Mouse (Mus musculus) megakaryocyte, adult 5-6 weeks (primary cell): ENCODE measurements at regions not wholly inside any gene's neighbourhood (a gene's known extent, or its start where the extent isn't known, plus 50 kb on each side); places are given as distances from the start of the nearest gene placed in this dataset.
"Not testable (repeated sequence)": the region's sequence is repeated elsewhere in the genome, so short reads cannot be mapped to it uniquely, and the experiment has no call there.

Source experiments
- ATAC-seq: 2 replicates; pipeline ENCODE4 v1.8.0; 2016; ENCODE audit warnings: mild to moderate bottlenecking, inconsistent platforms; ENCODE audit not compliant: poor library complexity, severe bottlenecking

- no peak for ATAC-seq
Observed at GRCm38 (mm10) chr6:22523582-22524234, 167.7 kb upstream of the Fam3c start.

GRCm38 (mm10) chr6:22506871-22507270, 150.8 kb upstream of the Fam3c start:
- no peak for ATAC-seq

GRCm38 (mm10) chr6:22497306-22497705, 141.3 kb upstream of the Fam3c start:
- ATAC-seq, result no peak

- ATAC-seq, result no peak
Observed at GRCm38 (mm10) chr6:22496471-22496870, 140.4 kb upstream of the Fam3c start.

- ATAC-seq, result peak; percentile 95
Observed at GRCm38 (mm10) chr6:22493632-22494260, 137.7 kb upstream of the Fam3c start.

- ATAC-seq, result no peak
Observed at GRCm38 (mm10) chr6:22492896-22493295, 136.9 kb upstream of the Fam3c start.

GRCm38 (mm10) chr6:22490762-22491161, 134.7 kb upstream of the Fam3c start:
- no peak for ATAC-seq

- no peak for ATAC-seq
Observed at GRCm38 (mm10) chr6:22487467-22487866, 131.4 kb upstream of the Fam3c start.

GRCm38 (mm10) chr6:22485828-22486518, 129.9 kb upstream of the Fam3c start:
- no peak for ATAC-seq

- ATAC-seq, result not testable (repeated sequence)
Observed at GRCm38 (mm10) chr6:22482257-22482656, 126.2 kb upstream of the Fam3c start.

GRCm38 (mm10) chr6:22474604-22475003, 118.6 kb upstream of the Fam3c start:
- ATAC-seq, result peak; percentile 96

GRCm38 (mm10) chr6:22474011-22474410, 118.0 kb upstream of the Fam3c start:
- ATAC-seq, result peak; percentile 76

- ATAC-seq, result not testable (repeated sequence)
Observed at GRCm38 (mm10) chr6:22472400-22472799, 116.4 kb upstream of the Fam3c start.

GRCm38 (mm10) chr6:22467334-22467993, 111.4 kb upstream of the Fam3c start:
- no peak for ATAC-seq

- no peak for ATAC-seq
Observed at GRCm38 (mm10) chr6:22465926-22466325, 109.9 kb upstream of the Fam3c start.

- ATAC-seq, result peak; percentile 96
Observed at GRCm38 (mm10) chr6:22459440-22460016, 103.5 kb upstream of the Fam3c start.

GRCm38 (mm10) chr6:22452203-22452602, 96.2 kb upstream of the Fam3c start:
- 0 out of 2 replicates have a peak, but pooled peaks have one; percentile 27 for ATAC-seq

GRCm38 (mm10) chr6:22450501-22450900, 94.5 kb upstream of the Fam3c start:
- no peak for ATAC-seq

GRCm38 (mm10) chr6:22448906-22449305, 92.9 kb upstream of the Fam3c start:
- ATAC-seq, result no peak

GRCm38 (mm10) chr6:22447636-22448035, 91.6 kb upstream of the Fam3c start:
- no peak for ATAC-seq
